Mouse (Mus musculus) embryonic facial prominence, embryonic 11.5 days (tissue): ENCODE measurements around the gene Insc. TPM values are rescaled to one million over a fixed set of nuclear protein-coding genes. Genes with fewer than 3 reads are reported as not detected.

Source experiments
- ATAC-seq: fragments of 200-750 bp; cut with Nextera tagmentation; replicated peaks from 2 replicates; pipeline ENCODE4 v1.8.0; 2017; ENCODE audit warnings: low read depth; ENCODE audit not compliant: insufficient number of reproducible peaks, low FRiP score, low TSS enrichment
- DNase-seq: peaks from one replicate; pipeline ENCODE4 v3.0.0-alpha.2; 2015; ENCODE audit warnings: low spot score
- H3K27ac ChIP-seq: fragments of 300-500 bp; sonication (generic); replicated peaks from 2 replicates; pipeline ENCODE4 v1.5.1; 2014; ENCODE audit warnings: mild to moderate bottlenecking, low read depth, low read length, control low read depth
- H3K27me3 ChIP-seq: fragments of 300-500 bp; sonication (generic); 2 replicates; pipeline ENCODE4 v1.6.1; 2014; ENCODE audit warnings: mild to moderate bottlenecking, low read length, moderate library complexity, mixed read lengths; ENCODE audit not compliant: control insufficient read depth, insufficient read depth
- H3K36me3 ChIP-seq: fragments of 300-500 bp; sonication (generic); replicated peaks from 2 replicates; pipeline ENCODE4 v1.6.1; 2014; ENCODE audit warnings: low read depth, mild to moderate bottlenecking, low read length, moderate library complexity, mixed read lengths; ENCODE audit not compliant: control insufficient read depth, insufficient read depth
- H3K4me1 ChIP-seq: fragments of 300-500 bp; sonication (generic); 2 replicates; pipeline ENCODE4 v1.6.1; 2014; ENCODE audit warnings: low read length, mixed read lengths; ENCODE audit not compliant: control insufficient read depth, insufficient read depth
- H3K4me2 ChIP-seq: fragments of 300-500 bp; sonication (generic); 2 replicates; pipeline ENCODE4 v1.6.1; 2014; ENCODE audit warnings: low read depth, mild to moderate bottlenecking, control low read depth, low read length, moderate library complexity
- H3K4me3 ChIP-seq: fragments of 300-500 bp; sonication (generic); 2 replicates; pipeline ENCODE4 v1.5.1; 2014; ENCODE audit warnings: low read depth, low read length, control low read depth
- H3K9ac ChIP-seq: fragments of 300-500 bp; sonication (generic); replicated peaks from 2 replicates; pipeline ENCODE4 v1.6.1; 2014; ENCODE audit warnings: mild to moderate bottlenecking, control low read depth, low read length
- H3K9me3 ChIP-seq: fragments of 300-500 bp; sonication (generic); replicated peaks from 2 replicates; pipeline ENCODE4 v1.6.1; 2016; ENCODE audit warnings: mild to moderate bottlenecking, low read length, inconsistent platforms, mixed read lengths; ENCODE audit not compliant: control insufficient read depth
- WGBS: fragments of 180-500 bp; shearing (Covaris S2); extraction: QIAGEN DNeasy Blood & Tissue Kit; methylation state at CpG from one replicate; pipeline ENCODE4 v1.1.7; 2014; 5-methylcytosine and 5-hydroxymethylcytosine counted together
- polyA plus RNA-seq: library from polyadenylated mRNA; unstranded; fragments of >200 nt; fragmentation: Nextera tagmentation; extraction: Ambion mirVana; gene quantifications from 2 replicates; pipeline ENCODE4 v1.2.1, GENCODE M21; 2014

Insc gene
- polyA plus RNA-seq, 1 experiment from 2014 or later = 5.6 TPM

- no peak overlapping the region for H3K27ac ChIP-seq
- DNase-seq = no peak
- no peaks in the 10 kb centered on the region for H3K27me3 ChIP-seq
- no peaks in the 10 kb centered on the region for H3K36me3 ChIP-seq
- ATAC-seq = no peak
- H3K9me3 ChIP-seq = no peaks in the 10 kb centered on the region
- H3K4me1 ChIP-seq = no peaks in the 10 kb centered on the region
- 89% methylated on average over 6 of the region's 6 CpGs for WGBS
- H3K9ac ChIP-seq = no peak overlapping the region
- H3K4me2 ChIP-seq = no peak overlapping the region
- H3K4me3 ChIP-seq = no peak overlapping the region
Observed at GRCm38 (mm10) chr7:114834504-114834903, 91.0 kb downstream of the Insc start.

DNA sequence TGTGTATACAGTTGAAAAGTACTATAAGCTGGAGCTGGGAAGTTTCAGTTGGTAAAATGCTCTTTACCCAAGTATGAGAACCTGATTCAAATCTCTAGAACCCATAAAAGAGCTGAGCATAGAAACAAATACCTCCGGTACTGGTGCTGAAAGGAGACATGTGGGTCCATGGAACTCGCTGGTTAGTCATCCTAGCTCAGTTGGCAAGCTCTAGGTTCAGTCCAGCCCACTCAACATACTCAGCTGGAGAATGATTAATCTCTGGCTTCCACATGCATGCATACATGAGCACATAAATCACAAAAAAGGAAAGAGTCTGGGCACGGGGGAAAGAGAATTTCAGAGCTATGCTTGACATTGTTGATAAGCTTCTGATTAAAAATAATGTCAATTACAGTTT is 93.8 kb downstream of the Insc start:
- Histone ChIP-seq H3K27ac (no peak overlapping the region), H3K4me3 (no peak overlapping the region), H3K27me3 (no peaks in the 10 kb centered on the region), H3K36me3 (no peaks in the 10 kb centered on the region), H3K4me2 (no peak overlapping the region), H3K4me1 (no peaks in the 10 kb centered on the region), H3K9me3 (no peaks in the 10 kb centered on the region), H3K9ac (no peak overlapping the region)
- no peak for ATAC-seq
- DNase-seq = no peak
- 86% methylated on average over 3 of the region's 3 CpGs for WGBS

- no peak overlapping the region for H3K4me2 ChIP-seq
- H3K27ac ChIP-seq = no peak overlapping the region
- 59% methylated on average over 5 of the region's 5 CpGs for WGBS
- DNase-seq = no peak
- H3K4me3 ChIP-seq = no peak overlapping the region
- H3K36me3 ChIP-seq = no peaks in the 10 kb centered on the region
- no peaks in the 10 kb centered on the region for H3K4me1 ChIP-seq
- ATAC-seq = no peak
- H3K9ac ChIP-seq = no peak overlapping the region
- no peaks in the 10 kb centered on the region for H3K27me3 ChIP-seq
- H3K9me3 ChIP-seq = no peaks in the 10 kb centered on the region
Observed at GRCm38 (mm10) chr7:114840029-114840745, 96.7 kb downstream of the Insc start.

GRCm38 (mm10) chr7:114842644-114843211 is 99.2 kb downstream of the Insc start:
- 20% methylated on average over 3 of the region's 3 CpGs for WGBS
- H3K27ac ChIP-seq = no peak overlapping the region
- no peaks in the 10 kb centered on the region for H3K36me3 ChIP-seq
- H3K4me2 ChIP-seq = no peak overlapping the region
- DNase-seq (peak; percentile 13), ATAC-seq (peak; percentile 66)
- H3K27me3 ChIP-seq = no peaks in the 10 kb centered on the region
- H3K4me1 ChIP-seq = no peaks in the 10 kb centered on the region
- no peaks in the 10 kb centered on the region for H3K9me3 ChIP-seq
- no peak overlapping the region for H3K9ac ChIP-seq
- no peak overlapping the region for H3K4me3 ChIP-seq

DNA sequence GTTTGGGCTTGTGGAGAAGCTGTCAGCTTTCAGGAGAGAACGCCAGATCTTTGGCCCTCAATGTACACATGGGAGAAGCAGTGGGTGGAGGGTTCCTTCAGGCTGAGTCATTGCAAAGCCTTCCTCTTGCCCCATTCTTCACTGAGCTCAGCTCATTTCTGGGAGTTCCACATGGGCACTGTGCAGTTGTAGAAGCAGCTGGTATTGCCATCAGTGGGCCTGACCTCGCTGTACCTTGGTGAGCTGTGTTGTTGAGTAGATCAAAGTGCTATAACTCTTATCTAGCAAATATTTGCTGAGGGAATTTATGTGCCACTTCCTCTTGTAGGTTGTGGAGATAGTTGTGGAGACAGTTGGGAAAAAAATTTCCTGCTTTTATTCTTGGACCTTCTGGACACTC is 103.7 kb downstream of the Insc start:
- Histone ChIP-seq H3K36me3 (no peaks in the 10 kb centered on the region), H3K27ac (no peak overlapping the region), H3K27me3 (no peaks in the 10 kb centered on the region), H3K4me3 (no peak overlapping the region), H3K4me2 (no peak overlapping the region), H3K9ac (no peak overlapping the region), H3K9me3 (no peaks in the 10 kb centered on the region), H3K4me1 (no peaks in the 10 kb centered on the region)
- 85% methylated on average over 2 of the region's 2 CpGs for WGBS
- DNase-seq (no peak), ATAC-seq (no peak)

DNA sequence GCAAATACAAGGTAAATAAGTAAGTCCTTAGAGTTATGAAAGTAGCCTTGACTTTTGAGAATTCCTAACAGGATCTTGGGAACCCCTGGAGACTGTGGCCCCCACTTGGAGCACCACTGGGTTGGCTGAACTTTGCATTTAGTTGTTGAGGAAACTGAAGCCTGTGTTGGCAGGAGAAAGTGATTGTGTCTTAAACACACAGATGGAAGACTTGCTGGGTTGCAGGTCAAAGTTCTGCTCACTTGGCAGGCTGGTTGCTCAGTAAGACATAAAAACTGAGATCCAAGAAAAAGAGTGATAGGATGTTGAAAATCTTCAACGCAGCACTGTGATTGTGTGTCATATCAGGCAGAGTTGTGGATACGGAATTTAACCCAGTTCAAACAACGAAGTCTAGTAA is 108.9 kb downstream of the Insc start:
- Histone ChIP-seq H3K9ac (no peak overlapping the region), H3K27ac (no peak overlapping the region), H3K4me2 (no peak overlapping the region), H3K4me3 (no peak overlapping the region), H3K27me3 (no peaks in the 10 kb centered on the region), H3K9me3 (no peaks in the 10 kb centered on the region), H3K36me3 (no peaks in the 10 kb centered on the region), H3K4me1 (no peaks in the 10 kb centered on the region)
- ATAC-seq (no peak), DNase-seq (no peak)
- WGBS = 85% methylated on average over 3 of the region's 3 CpGs

DNA sequence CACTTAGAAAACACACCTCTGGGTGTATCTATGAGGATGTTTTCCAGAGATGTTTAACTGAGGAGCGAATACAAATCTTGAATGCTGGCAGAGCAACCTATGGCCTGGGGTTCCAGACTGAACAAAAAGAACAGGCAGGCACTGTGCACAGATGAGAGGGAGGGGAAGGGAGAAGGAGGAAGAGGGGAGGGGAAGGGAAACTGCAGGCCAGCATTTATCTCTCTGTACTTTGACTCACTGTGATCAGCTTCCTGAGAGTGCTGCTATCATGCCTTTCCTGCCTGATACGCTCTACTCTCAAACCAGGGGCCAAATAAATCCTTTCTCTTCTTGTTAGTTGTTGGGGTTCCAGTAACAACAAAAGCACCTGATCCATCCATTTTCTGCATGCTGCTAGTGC is 110.7 kb downstream of the Insc start:
- no peaks in the 10 kb centered on the region for H3K4me1 ChIP-seq
- DNase-seq (no peak), ATAC-seq (no peak)
- H3K9me3 ChIP-seq = no peaks in the 10 kb centered on the region
- no peak overlapping the region for H3K27ac ChIP-seq
- no peak overlapping the region for H3K4me2 ChIP-seq
- no peaks in the 10 kb centered on the region for H3K36me3 ChIP-seq
- H3K27me3 ChIP-seq = no peaks in the 10 kb centered on the region
- H3K9ac ChIP-seq = no peak overlapping the region
- 58% methylated on average over 2 of the region's 2 CpGs for WGBS
- H3K4me3 ChIP-seq = no peak overlapping the region

DNA sequence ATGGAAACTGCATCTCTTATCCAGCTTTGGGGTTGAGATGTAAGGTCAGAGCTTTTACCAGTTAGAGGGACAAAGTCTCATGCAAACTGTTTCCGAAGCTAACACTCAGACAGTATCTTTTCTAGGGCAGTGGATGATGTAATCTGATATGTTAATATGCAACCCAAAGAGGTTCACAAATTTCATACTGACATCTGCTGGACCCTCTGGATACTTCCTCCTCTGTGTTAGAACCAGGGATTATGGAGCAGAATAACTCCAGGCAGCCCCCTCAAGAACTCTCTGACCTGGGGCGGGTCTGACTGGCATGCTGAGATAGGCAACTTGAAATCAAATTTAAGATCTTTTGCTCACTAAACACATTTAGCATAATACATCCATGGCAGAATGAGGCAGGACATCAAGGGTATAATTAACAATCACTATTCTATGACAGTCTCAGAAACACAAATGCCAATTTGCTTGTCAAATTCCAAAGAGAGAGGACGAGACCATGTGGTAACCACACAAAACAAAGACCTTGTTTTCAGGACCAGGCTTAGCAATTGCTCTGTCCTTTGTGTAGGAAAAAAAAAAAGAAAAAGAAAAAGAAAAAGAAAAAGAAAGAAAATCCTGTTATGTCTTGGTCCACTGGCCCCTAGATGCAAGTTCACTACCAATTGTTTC is 117.5 kb downstream of the Insc start:
- Histone ChIP-seq H3K4me2 (no peak overlapping the region), H3K36me3 (no peaks in the 10 kb centered on the region), H3K4me3 (no peak overlapping the region), H3K9ac (no peak overlapping the region), H3K27ac (no peak overlapping the region), H3K27me3 (no peaks in the 10 kb centered on the region), H3K9me3 (no peaks in the 10 kb centered on the region), H3K4me1 (no peaks in the 10 kb centered on the region)
- ATAC-seq = no peak
- no peak for DNase-seq
- WGBS = 68% methylated on average over 3 of the region's 3 CpGs
